Mouse (Mus musculus): Measurements from ENCODE around the gene Shisa7. TPM values are rescaled to one million over a fixed set of nuclear protein-coding genes. Genes with fewer than 3 reads are reported as not detected.

Gene Shisa7
- polyA plus RNA-seq, 1 experiment from 2014 or later = 0.99 TPM

DNA sequence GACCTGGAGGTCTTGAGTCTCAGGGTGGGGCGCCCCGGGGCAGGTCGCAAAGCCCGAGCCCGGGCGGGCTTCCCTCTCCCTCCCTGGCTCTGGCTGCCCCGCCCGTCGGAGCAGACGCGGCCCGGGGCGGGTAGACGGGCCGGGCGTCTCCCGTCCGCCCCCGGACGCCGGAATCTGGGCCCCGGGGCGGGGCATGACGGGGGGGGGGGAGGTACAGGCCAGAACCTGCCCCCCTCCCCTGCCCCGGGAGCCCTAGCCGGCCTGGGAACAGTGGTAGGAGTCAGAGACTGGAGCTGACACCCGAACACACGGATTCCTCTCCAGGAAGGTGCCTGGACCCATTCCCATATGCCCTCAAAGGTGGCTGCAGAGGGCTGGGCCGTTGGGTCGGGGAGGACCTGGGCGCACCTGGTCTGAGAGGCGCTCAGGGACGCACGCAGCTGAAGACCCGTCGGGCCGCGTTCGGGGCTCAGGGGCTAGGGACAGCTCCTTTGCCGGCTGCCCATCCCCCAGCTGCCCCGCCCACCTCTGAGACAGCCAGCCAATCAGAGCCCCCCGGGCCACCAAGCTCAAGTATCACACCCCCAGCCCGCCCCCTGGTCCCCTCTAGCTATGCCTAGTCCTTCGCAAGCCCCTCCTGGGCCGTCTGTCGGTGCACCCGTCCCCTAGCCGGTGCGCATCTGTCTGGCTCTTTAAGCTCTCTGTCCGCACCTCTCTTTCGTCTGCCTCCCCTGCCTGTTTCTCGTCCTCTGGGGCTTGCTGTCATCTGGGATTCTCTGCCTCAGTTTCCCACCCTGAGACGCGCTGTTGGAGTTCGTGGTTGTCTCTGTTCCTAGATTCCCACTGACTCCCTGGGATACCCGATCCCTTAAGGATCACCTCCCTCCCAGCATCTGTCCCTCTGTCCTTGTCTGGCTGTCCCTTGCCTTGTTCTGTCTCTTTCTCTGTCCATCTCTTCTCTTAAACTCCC lies 67.3 kb downstream of the Shisa7 start:
- no peaks in the 10 kb centered on the region for H3K9me3 ChIP-seq (replicated peaks)
- H3K36me3 ChIP-seq = no peaks in the 10 kb centered on the region
- ATAC-seq (ENCODE audit: insufficient number of reproducible peaks, low FRiP score, low TSS enrichment, low read depth) = peak; percentile 71
- H3K4me2 ChIP-seq (replicated peaks) = peak overlapping the region; percentile 65
- H3K4me1 ChIP-seq = peaks cover 15% of the 10 kb centered on the region; the same call in 1 of the 2 replicates
- peak overlapping the region; percentile 37 for H3K4me3 ChIP-seq (replicated peaks)
- WGBS = 1% methylated on average over 53 of the region's 56 CpGs
- peak overlapping the region; percentile 26; the same call in 1 of the 2 replicates for H3K9ac ChIP-seq
- H3K27me3 ChIP-seq = peaks cover 52% of the 10 kb centered on the region
- H3K27ac ChIP-seq (replicated peaks) = no peak overlapping the region

DNA sequence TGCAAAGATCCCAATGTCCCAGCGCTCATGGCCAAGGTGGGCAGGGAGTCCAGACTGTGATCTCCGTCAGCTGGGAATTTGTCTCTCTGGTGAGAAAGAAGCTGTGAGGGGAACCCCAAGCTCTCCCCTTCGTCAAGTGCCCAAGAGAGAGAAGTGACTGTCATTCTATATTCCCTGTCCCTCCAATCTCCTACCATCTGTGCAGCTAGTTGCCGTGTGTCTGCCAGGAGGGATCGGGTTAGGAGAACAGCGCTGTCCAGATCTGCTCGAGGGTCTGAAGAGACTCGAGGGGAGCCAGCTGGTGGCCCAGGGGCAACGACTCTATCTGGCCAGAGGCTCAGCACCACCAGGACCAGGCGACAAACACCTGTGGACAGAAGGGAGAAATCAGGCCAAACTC lies 68.4 kb downstream of the Shisa7 start:
- Histone ChIP-seq H3K27ac (replicated peaks) (no peak overlapping the region), H3K36me3 (no peaks in the 10 kb centered on the region), H3K9me3 (replicated peaks) (no peaks in the 10 kb centered on the region), H3K9ac (no peak overlapping the region), H3K27me3 (peaks cover 52% of the 10 kb centered on the region), H3K4me3 (replicated peaks) (no peak overlapping the region), H3K4me2 (replicated peaks) (no peak overlapping the region), H3K4me1 (peaks cover 15% of the 10 kb centered on the region; the same call in 1 of the 2 replicates)
- 51% methylated on average over 10 of the region's 10 CpGs for WGBS
- no peak for ATAC-seq (ENCODE audit: insufficient number of reproducible peaks, low FRiP score, low TSS enrichment, low read depth)

Other genes starting within 250 kb of the Shisa7 start
- gene Ptprh, start 240.7 kb downstream of the Shisa7 start, polyA plus RNA-seq (2015; fragmentation: Nextera tagmentation; extraction: Ambion mirVana) = not detected in 2 replicates
- 1.0 and 1.3 TPM in 2 replicates for gene Tmem86b, start 213.3 kb downstream of the Shisa7 start, polyA plus RNA-seq (2015; fragmentation: Nextera tagmentation; extraction: Ambion mirVana)
- 9.8 and 10.3 TPM in 2 replicates for gene Ppp6r1, start 185.7 kb downstream of the Shisa7 start, polyA plus RNA-seq (2015; fragmentation: Nextera tagmentation; extraction: Ambion mirVana)
- 80.6 and 87.7 TPM in 2 replicates for gene Hspbp1, start 159.6 kb downstream of the Shisa7 start, polyA plus RNA-seq (2015; fragmentation: Nextera tagmentation; extraction: Ambion mirVana)
- gene Brsk1, start 154.1 kb downstream of the Shisa7 start, polyA plus RNA-seq (2015; fragmentation: Nextera tagmentation; extraction: Ambion mirVana) = 1.5 and 2.1 TPM in 2 replicates
- 0.13 and 0.20 TPM in 2 replicates for gene Tmem150b, start 119.4 kb downstream of the Shisa7 start, polyA plus RNA-seq (2015; fragmentation: Nextera tagmentation; extraction: Ambion mirVana)
- 57.9 and 58.2 TPM in 2 replicates for gene Kmt5c, start 104.6 kb downstream of the Shisa7 start, polyA plus RNA-seq (2015; fragmentation: Nextera tagmentation; extraction: Ambion mirVana)
- gene Cox6b2, start 91.6 kb downstream of the Shisa7 start, polyA plus RNA-seq (2015; fragmentation: Nextera tagmentation; extraction: Ambion mirVana) = 49.9 and 64.2 TPM in 2 replicates
- not detected in 2 replicates for gene Fam71e2, start 73.4 kb downstream of the Shisa7 start, polyA plus RNA-seq (2015; fragmentation: Nextera tagmentation; extraction: Ambion mirVana)
- gene Il11, start 61.8 kb downstream of the Shisa7 start, polyA plus RNA-seq (2015; fragmentation: Nextera tagmentation; extraction: Ambion mirVana) = 0.36 and 0.37 TPM in 2 replicates
- gene Tmem190, start 61.8 kb downstream of the Shisa7 start, polyA plus RNA-seq (2015; fragmentation: Nextera tagmentation; extraction: Ambion mirVana) = 0.75 and 1.1 TPM in 2 replicates
- gene Tmem238, start 55.0 kb downstream of the Shisa7 start, polyA plus RNA-seq (2015; fragmentation: Nextera tagmentation; extraction: Ambion mirVana) = 11.4 and 11.8 TPM in 2 replicates
- gene Rpl28, start 51.8 kb downstream of the Shisa7 start, polyA plus RNA-seq (2015; fragmentation: Nextera tagmentation; extraction: Ambion mirVana) = 397 and 411 TPM in 2 replicates
- gene Ube2s, start 32.1 kb downstream of the Shisa7 start, polyA plus RNA-seq (2015; fragmentation: Nextera tagmentation; extraction: Ambion mirVana) = 348 and 351 TPM in 2 replicates
- 11.3 and 13.1 TPM in 2 replicates for gene Isoc2b, start 25.6 kb upstream of the Shisa7 start, polyA plus RNA-seq (2015; fragmentation: Nextera tagmentation; extraction: Ambion mirVana)
- gene Isoc2a, start 32.5 kb upstream of the Shisa7 start, polyA plus RNA-seq (2015; fragmentation: Nextera tagmentation; extraction: Ambion mirVana) = 0.95 and 1.2 TPM in 2 replicates
- gene Gm36210, start 61.8 kb upstream of the Shisa7 start, polyA plus RNA-seq (2015; fragmentation: Nextera tagmentation; extraction: Ambion mirVana) = not detected in 2 replicates
- gene Zfp628, start 70.5 kb upstream of the Shisa7 start, polyA plus RNA-seq (2015; fragmentation: Nextera tagmentation; extraction: Ambion mirVana) = 4.1 and 4.9 TPM in 2 replicates
- gene Nat14, start 77.3 kb upstream of the Shisa7 start, polyA plus RNA-seq (2015; fragmentation: Nextera tagmentation; extraction: Ambion mirVana) = 5.1 and 5.5 TPM in 2 replicates
- gene Ssc5d, start 81.1 kb upstream of the Shisa7 start, polyA plus RNA-seq (2015; fragmentation: Nextera tagmentation; extraction: Ambion mirVana) = 4.7 and 5.5 TPM in 2 replicates
- gene Sbk2, start 119.7 kb upstream of the Shisa7 start, polyA plus RNA-seq (2015; fragmentation: Nextera tagmentation; extraction: Ambion mirVana) = 0.32 and 1.1 TPM in 2 replicates
- gene Sbk3, start 126.5 kb upstream of the Shisa7 start, polyA plus RNA-seq (2015; fragmentation: Nextera tagmentation; extraction: Ambion mirVana) = 0.05 and 0.25 TPM in 2 replicates
- 32.8 and 35.0 TPM in 2 replicates for gene Zfp579, start 151.5 kb upstream of the Shisa7 start, polyA plus RNA-seq (2015; fragmentation: Nextera tagmentation; extraction: Ambion mirVana)
- 15.2 and 15.8 TPM in 2 replicates for gene Zfp524, start 169.7 kb upstream of the Shisa7 start, polyA plus RNA-seq (2015; fragmentation: Nextera tagmentation; extraction: Ambion mirVana)
- 43.9 and 46.2 TPM in 2 replicates for gene Fiz1, start 170.0 kb upstream of the Shisa7 start, polyA plus RNA-seq (2015; fragmentation: Nextera tagmentation; extraction: Ambion mirVana)
- gene Gm44973, start 170.8 kb upstream of the Shisa7 start, polyA plus RNA-seq (2015; fragmentation: Nextera tagmentation; extraction: Ambion mirVana) = 1.2 TPM in 1 of 2 replicates, not detected in the other
- gene Zfp865, start 175.7 kb upstream of the Shisa7 start, polyA plus RNA-seq (2015; fragmentation: Nextera tagmentation; extraction: Ambion mirVana) = 8.0 and 9.0 TPM in 2 replicates
- 35.4 and 37.8 TPM in 2 replicates for gene Ccdc106, start 175.9 kb upstream of the Shisa7 start, polyA plus RNA-seq (2015; fragmentation: Nextera tagmentation; extraction: Ambion mirVana)
- gene 4632433K11Rik, start 189.4 kb upstream of the Shisa7 start, polyA plus RNA-seq (2015; fragmentation: Nextera tagmentation; extraction: Ambion mirVana) = not detected in 2 replicates
- 6.7 and 7.5 TPM in 2 replicates for gene Zfp784, start 193.8 kb upstream of the Shisa7 start, polyA plus RNA-seq (2015; fragmentation: Nextera tagmentation; extraction: Ambion mirVana)
- 36.8 and 43.1 TPM in 2 replicates for gene Zfp580, start 206.8 kb upstream of the Shisa7 start, polyA plus RNA-seq (2015; fragmentation: Nextera tagmentation; extraction: Ambion mirVana)
- 116 and 124 TPM in 2 replicates for gene U2af2, start 217.4 kb upstream of the Shisa7 start, polyA plus RNA-seq (2015; fragmentation: Nextera tagmentation; extraction: Ambion mirVana)
- gene Epn1, start 235.5 kb upstream of the Shisa7 start, polyA plus RNA-seq (2015; fragmentation: Nextera tagmentation; extraction: Ambion mirVana) = 66.5 and 70.6 TPM in 2 replicates